In the genomic region with DNA sequence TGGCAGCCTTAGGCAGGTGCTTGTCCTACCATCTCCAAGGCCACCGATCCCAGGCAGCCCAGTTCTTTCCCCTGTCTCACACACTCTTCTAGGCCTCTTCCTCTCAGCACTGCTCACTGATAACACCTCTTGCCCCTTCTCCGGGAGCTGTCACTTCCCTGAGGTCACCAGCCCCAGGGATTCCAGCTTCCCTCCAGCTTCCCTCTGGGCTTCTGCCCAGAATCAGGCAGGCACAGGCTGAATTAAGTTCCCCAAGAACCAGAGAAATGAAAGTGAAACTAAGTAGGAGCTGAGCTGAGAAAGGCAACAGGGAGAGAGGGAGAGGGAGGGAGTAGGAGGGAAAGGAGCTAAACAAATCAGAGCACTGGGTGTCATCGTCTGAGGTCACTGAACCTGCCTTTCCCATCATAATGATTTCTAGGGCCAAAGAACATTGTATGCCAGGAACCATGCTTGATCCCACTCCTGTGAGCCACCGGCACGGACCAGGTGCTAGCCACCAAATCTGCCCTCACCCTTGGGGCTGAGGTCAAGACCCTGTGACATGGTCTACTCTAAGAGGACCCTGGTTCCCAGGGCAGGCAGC, we compare ENCODE assay signal across 9 mouse cellular contexts. TPM values are rescaled to one million over a fixed set of nuclear protein-coding genes. Genes with fewer than 3 reads are reported as not detected.
DNase-seq lines count a peak whose midpoint lies in the region; ATAC-seq and TF ChIP-seq lines count a peak whose summit lies in the region.
"Had no signal": no experiment of that assay in that cellular context is flagged by ENCODE, and none has a peak within 500 bp of the region (broad histone marks: within the 10 kb centered on the region; RNA-seq: fewer than 3 reads in every experiment).

No protein-coding gene starts in this region.

- H3K9me3 ChIP-seq in forebrain, embryonic 14.5 days (replicated peaks; ENCODE audit: control insufficient read depth, low read length), result no peaks in the 10 kb centered on the region
- H3K9me3 ChIP-seq in liver, embryonic 11.5 days (ENCODE audit: control insufficient read depth, low read length), result no peaks in the 10 kb centered on the region
- H3K9me3 ChIP-seq in midbrain, postnatal 0 days (ENCODE audit: low read length), result no peaks in the 10 kb centered on the region

- WGBS in bone marrow, adult 2 months, result 16% methylated on average over 5 of the region's 5 CpGs
- WGBS in forebrain, embryonic 14.5 days, result 41% methylated on average over 5 of the region's 5 CpGs
- 25% methylated on average over 5 of the region's 5 CpGs for WGBS in liver, embryonic 11.5 days
- 26% methylated on average over 5 of the region's 5 CpGs for WGBS in midbrain, postnatal 0 days
- WGBS in thymus, adult 2 months, result 31% methylated on average over 5 of the region's 5 CpGs

- TF ChIP-seq CTCF in bone marrow, adult 2 months (IDR thresholded peaks at IDR 0.05; ENCODE audit: control insufficient read depth, insufficient read depth, low read length), result no peak
- TF ChIP-seq CTCF in midbrain, postnatal 0 days (IDR thresholded peaks at IDR 0.05), result no peak
- no peak for TF ChIP-seq CTCF in thymus, adult 2 months (IDR thresholded peaks at IDR 0.05; ENCODE audit: borderline replicate concordance, control insufficient read depth, extremely low read depth, insufficient read depth, low read length, poor library complexity)

- H3K4me3 ChIP-seq in bone marrow, adult 2 months (replicated peaks; ENCODE audit: control insufficient read depth, low read depth, low read length), result peak overlapping the region; percentile 51
- H3K4me3 ChIP-seq in forebrain, embryonic 14.5 days (ENCODE audit: low read depth, low read length), result no peak overlapping the region
- 0 out of 2 replicates have a peak overlapping the region, but pooled peaks have one; percentile 7 for H3K4me3 ChIP-seq in liver, embryonic 11.5 days (ENCODE audit: low read depth, low read length)
- no peak overlapping the region for H3K4me3 ChIP-seq in midbrain, postnatal 0 days (ENCODE audit: low read depth, low read length)
- peak overlapping the region; percentile 39 for H3K4me3 ChIP-seq in thymus, adult 2 months (ENCODE audit: control insufficient read depth, insufficient read depth, low read length)

- H3K27me3 ChIP-seq in forebrain, embryonic 14.5 days (replicated peaks; ENCODE audit: control insufficient read depth, insufficient read depth, low read length), result no peaks in the 10 kb centered on the region
- no peaks in the 10 kb centered on the region for H3K27me3 ChIP-seq in liver, embryonic 11.5 days (replicated peaks; ENCODE audit: control insufficient read depth, insufficient read depth, low read length)
- H3K27me3 ChIP-seq in midbrain, postnatal 0 days (ENCODE audit: insufficient read depth, low read length), result no peaks in the 10 kb centered on the region
- H3K27me3 ChIP-seq in thymus, adult 2 months (ENCODE audit: control insufficient read depth, insufficient read depth, low read length), result no peaks in the 10 kb centered on the region

- DNase-seq in forebrain, embryonic 14.5 days (ENCODE audit: low spot score), result peak; percentile 55
- DNase-seq in heart, postnatal 14 days, result peak; percentile 51 to 70
- DNase-seq in kidney, postnatal 36 days, result peak; percentile 64 to 75
- peak; percentile 36 for DNase-seq in liver, embryonic 11.5 days (ENCODE audit: low spot score)
- peak; percentile 66 for DNase-seq in midbrain, postnatal 0 days (ENCODE audit: low spot score)
- DNase-seq in thymus, adult 2 months, result peak; percentile 17

- H3K4me2 ChIP-seq in forebrain, embryonic 14.5 days (ENCODE audit: low read length), result peak overlapping the region; percentile 25; the same call in 1 of the 2 replicates
- H3K4me2 ChIP-seq in liver, embryonic 11.5 days, result peak overlapping the region; percentile 54
- peak overlapping the region; percentile 22; the same call in 1 of the 2 replicates for H3K4me2 ChIP-seq in midbrain, postnatal 0 days (ENCODE audit: low read depth, low read length, poor library complexity, severe bottlenecking)

- no peak for TF ChIP-seq POLR2A in bone marrow, adult 2 months (IDR thresholded peaks at IDR 0.05; ENCODE audit: borderline replicate concordance, control insufficient read depth, low read depth, low read length)
- TF ChIP-seq POLR2A in thymus, adult 2 months (IDR thresholded peaks at IDR 0.05; ENCODE audit: control insufficient read depth, extremely low read depth, insufficient read depth, low read length, poor library complexity), result no peak

- intact Hi-C loops in heart, postnatal 14 days (cut with DNase I), result no loop called here

- peaks cover 2% of the 10 kb centered on the region; the same call in 1 of the 2 replicates for H3K4me1 ChIP-seq in bone marrow, adult 2 months (ENCODE audit: control insufficient read depth, insufficient read depth, low read length)
- H3K4me1 ChIP-seq in forebrain, embryonic 14.5 days (ENCODE audit: control insufficient read depth, insufficient read depth, low read length), result peaks cover 9% of the 10 kb centered on the region; the same call in 1 of the 2 replicates
- H3K4me1 ChIP-seq in liver, embryonic 11.5 days (replicated peaks; ENCODE audit: control insufficient read depth, insufficient read depth, low read length), result peaks cover 20% of the 10 kb centered on the region
- no peaks in the 10 kb centered on the region; the same call in 1 of the 2 replicates for H3K4me1 ChIP-seq in midbrain, postnatal 0 days (ENCODE audit: insufficient read depth, low read length)
- peaks cover 31% of the 10 kb centered on the region for H3K4me1 ChIP-seq in thymus, adult 2 months (replicated peaks; ENCODE audit: control insufficient read depth, insufficient read depth, low read length)

- H3K9ac ChIP-seq in forebrain, embryonic 14.5 days (ENCODE audit: low read length), result peak overlapping the region; percentile 13; the same call in 1 of the 2 replicates
- no peak overlapping the region for H3K9ac ChIP-seq in liver, embryonic 11.5 days (ENCODE audit: low read depth, low read length)
- no peak overlapping the region for H3K9ac ChIP-seq in midbrain, postnatal 0 days (replicated peaks; ENCODE audit: low read length, poor library complexity, severe bottlenecking)

- H3K27ac ChIP-seq in bone marrow, adult 2 months (ENCODE audit: control insufficient read depth, insufficient read depth, low read depth, low read length, poor library complexity), result peak overlapping the region; percentile 61
- no peak overlapping the region; the same call in 1 of the 2 replicates for H3K27ac ChIP-seq in forebrain, embryonic 14.5 days (ENCODE audit: low read depth, low read length)
- peak overlapping the region; percentile 28; the same call in 1 of the 2 replicates for H3K27ac ChIP-seq in liver, embryonic 11.5 days (ENCODE audit: low read depth, low read length)
- H3K27ac ChIP-seq in midbrain, postnatal 0 days (ENCODE audit: low read depth, low read length), result peak overlapping the region; percentile 64
- H3K27ac ChIP-seq in thymus, adult 2 months (ENCODE audit: control insufficient read depth, insufficient read depth, low read length), result peak overlapping the region; percentile 80

- peak; percentile 71 for ATAC-seq in CD4-positive, CD25-positive, alpha-beta regulatory T cell, adult 4 months
- ATAC-seq in forebrain, embryonic 14.5 days, result peak; percentile 28
- 0 out of 2 replicates have a peak, but pooled peaks have one; percentile 13 for ATAC-seq in liver, embryonic 11.5 days (replicated peaks; ENCODE audit: low FRiP score)
- ATAC-seq in midbrain, postnatal 0 days (ENCODE audit: low FRiP score), result peak; percentile 69

- no peaks in the 10 kb centered on the region for H3K36me3 ChIP-seq in forebrain, embryonic 14.5 days (ENCODE audit: control insufficient read depth, insufficient read depth, low read length)
- no peaks in the 10 kb centered on the region for H3K36me3 ChIP-seq in liver, embryonic 11.5 days (ENCODE audit: control insufficient read depth, insufficient read depth, low read length)
- no peaks in the 10 kb centered on the region for H3K36me3 ChIP-seq in midbrain, postnatal 0 days (ENCODE audit: insufficient read depth, low read length)
- no peaks in the 10 kb centered on the region for H3K36me3 ChIP-seq in thymus, adult 2 months (ENCODE audit: control insufficient read depth, insufficient read depth, low read length)

RNA-seq across cellular contexts. Expression of a gene that starts 20.4 kb away (rescaled TPM):
- polyA plus RNA-seq in CD4-positive, CD25-positive, alpha-beta regulatory T cell, adult 4 months (2017; shearing (Covaris generic)), result 1 to 10 TPM; 2.9 to 3.0 TPM
- 2.4 TPM in 1 of 2 replicates, not detected in the other for polyA plus RNA-seq in bone marrow, adult 2 months (2011; ENCODE audit: insufficient read depth, insufficient read length, low replicate concordance, missing spikeins)
- not detected in 2 replicates for polyA plus RNA-seq in forebrain, embryonic 14.5 days (2014; fragmentation: Nextera tagmentation; extraction: Ambion mirVana)
- not detected for total RNA-seq in heart, postnatal 14 days (2021)
- not detected in 2 replicates for polyA plus RNA-seq in liver, embryonic 11.5 days (2014; fragmentation: Nextera tagmentation; extraction: Ambion mirVana)
- total RNA-seq in midbrain, postnatal 0 days (2014; rRNA removed), result not detected in 2 replicates
- polyA plus RNA-seq in midbrain, postnatal 0 days (2015; fragmentation: Nextera tagmentation; extraction: Ambion mirVana), result not detected in 2 replicates
- 0.23 and 0.27 TPM in 2 replicates for polyA plus RNA-seq in thymus, adult 2 months (2012; rRNA removed)
- polyA plus RNA-seq: embryonic facial prominence, embryonic 11.5 days had no signal

Comparison
In these comparisons a context has a peak if more than half of its experiments do, and no peak if none do; other contexts are left out.
1. ATAC-seq: peak in every context shown above with its lines; median percentile 71 in CD4-positive, CD25-positive, alpha-beta regulatory T cell, adult 4 months; 69 in midbrain, postnatal 0 days; 28 in forebrain, embryonic 14.5 days; 13 in liver, embryonic 11.5 days.
2. H3K4me3 ChIP-seq: peak in bone marrow, adult 2 months (single experiment), liver, embryonic 11.5 days (single experiment) and thymus, adult 2 months (single experiment); none in forebrain, embryonic 14.5 days (single experiment) and midbrain, postnatal 0 days (single experiment).
3. DNase-seq: peak in every context shown above with its lines; median percentile 70 in kidney, postnatal 36 days; 66 in midbrain, postnatal 0 days; 60 in heart, postnatal 14 days; 55 in forebrain, embryonic 14.5 days; 36 in liver, embryonic 11.5 days; 17 in thymus, adult 2 months.
4. Peak in every context shown above with its lines, with median percentiles within 50 percentile points of each other: H3K4me2 ChIP-seq.